Mouse (Mus musculus) testis, adult 2 months (tissue): ENCODE results near the gene Crabp2.

Source experiments
- CTCF ChIP-seq: fragments of 200-500 bp; IDR thresholded peaks from 2 replicates; pipeline ENCODE4 v1.5.1; 2012; ENCODE audit warnings: low read depth, mild to moderate bottlenecking, inconsistent platforms, low read length, moderate library complexity; ENCODE audit not compliant: control insufficient read depth, insufficient read depth, insufficient replicate concordance
- POLR2A ChIP-seq: fragments of 200-500 bp; IDR thresholded peaks from 2 replicates; pipeline ENCODE4 v1.6.1; 2012; ENCODE audit warnings: low read depth, mild to moderate bottlenecking, inconsistent platforms, low read length, moderate library complexity; ENCODE audit not compliant: control insufficient read depth

DNA sequence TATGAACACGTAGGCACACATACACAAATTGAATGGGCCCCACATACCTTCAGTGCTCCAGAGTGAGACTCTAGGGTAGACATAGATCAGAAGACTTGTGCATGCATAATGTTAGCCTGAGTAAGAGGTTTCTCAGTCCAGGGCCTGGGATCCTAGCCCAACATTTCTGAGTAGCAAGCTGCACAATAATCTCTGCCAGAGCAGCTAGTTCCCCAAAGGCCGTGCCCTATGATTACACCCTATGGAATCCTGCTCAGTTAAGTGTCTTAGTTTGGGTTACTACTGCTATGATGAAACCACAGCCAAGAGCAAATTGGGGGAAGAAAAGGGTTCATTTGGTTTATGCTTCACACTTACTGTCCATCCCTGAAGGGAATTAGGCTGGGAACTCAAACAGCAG lies 6.0 kb upstream of the Crabp2 start:
- TF ChIP-seq CTCF (no peak), POLR2A (no peak)
